Mouse (Mus musculus) limb, embryonic 11.5 days (tissue): Measurements from ENCODE around the gene Dcaf8. TPM values are rescaled to one million over a fixed set of nuclear protein-coding genes. Genes with fewer than 3 reads are reported as not detected.

Source experiments
- ATAC-seq: fragments of 200-750 bp; cut with Nextera tagmentation; 2 replicates; pipeline ENCODE4 v1.8.0; 2017; ENCODE audit warnings: low read depth; ENCODE audit not compliant: insufficient number of reproducible peaks, low FRiP score, low TSS enrichment
- DNase-seq: peaks from one replicate; pipeline ENCODE4 v3.0.0-alpha.2; 2015; ENCODE audit warnings: low spot score
- H3K27ac ChIP-seq: fragments of 300-500 bp; sonication (generic); replicated peaks from 2 replicates; pipeline ENCODE4 v1.5.1; 2014; ENCODE audit warnings: low read depth, mild to moderate bottlenecking, low read length
- H3K27me3 ChIP-seq: fragments of 300-500 bp; sonication (generic); 2 replicates; pipeline ENCODE4 v1.6.1; 2014; ENCODE audit warnings: mild to moderate bottlenecking, low read length, mixed read lengths; ENCODE audit not compliant: control insufficient read depth, insufficient read depth
- H3K36me3 ChIP-seq: fragments of 300-500 bp; sonication (generic); 2 replicates; pipeline ENCODE4 v1.6.1; 2014; ENCODE audit warnings: mild to moderate bottlenecking, low read length, moderate library complexity, mixed read lengths; ENCODE audit not compliant: control insufficient read depth, insufficient read depth
- H3K4me1 ChIP-seq: fragments of 300-500 bp; sonication (generic); 2 replicates; pipeline ENCODE4 v1.6.1; 2014; ENCODE audit warnings: low read length, mixed read lengths; ENCODE audit not compliant: control insufficient read depth, insufficient read depth
- H3K4me2 ChIP-seq: fragments of 300-500 bp; sonication (generic); 2 replicates; pipeline ENCODE4 v1.6.1; 2014; ENCODE audit warnings: low read depth, mild to moderate bottlenecking, moderate library complexity; ENCODE audit not compliant: severe bottlenecking
- H3K4me3 ChIP-seq: fragments of 300-500 bp; sonication (generic); 2 replicates; pipeline ENCODE4 v1.5.1; 2014; ENCODE audit warnings: low read depth, low read length
- H3K9ac ChIP-seq: fragments of 300-500 bp; sonication (generic); 2 replicates; pipeline ENCODE4 v1.6.1; 2014; ENCODE audit warnings: mild to moderate bottlenecking, low read length
- H3K9me3 ChIP-seq: fragments of 300-500 bp; sonication (generic); 2 replicates; pipeline ENCODE4 v1.6.1; 2016; ENCODE audit warnings: low read length; ENCODE audit not compliant: control insufficient read depth
- WGBS: fragments of 180-500 bp; shearing (Covaris S2); extraction: QIAGEN DNeasy Blood & Tissue Kit; methylation state at CpG from one replicate; pipeline ENCODE4 v1.1.7; 2014; 5-methylcytosine and 5-hydroxymethylcytosine counted together
- polyA plus RNA-seq: library from polyadenylated mRNA; unstranded; fragments of >200 nt; fragmentation: Nextera tagmentation; extraction: Ambion mirVana; gene quantifications from 2 replicates; pipeline ENCODE4 v1.2.1, GENCODE M21; 2014

Gene Dcaf8
- polyA plus RNA-seq, 1 experiment from 2014 or later, result 119 TPM

- H3K4me1 ChIP-seq, result peaks cover 39% of the 10 kb centered on the region
- H3K9ac ChIP-seq, result no peak overlapping the region
- no peak for ATAC-seq
These were observed 59.3 kb downstream of the Dcaf8 start for GRCm38 (mm10) chr1:172207111-172207584.

DNA sequence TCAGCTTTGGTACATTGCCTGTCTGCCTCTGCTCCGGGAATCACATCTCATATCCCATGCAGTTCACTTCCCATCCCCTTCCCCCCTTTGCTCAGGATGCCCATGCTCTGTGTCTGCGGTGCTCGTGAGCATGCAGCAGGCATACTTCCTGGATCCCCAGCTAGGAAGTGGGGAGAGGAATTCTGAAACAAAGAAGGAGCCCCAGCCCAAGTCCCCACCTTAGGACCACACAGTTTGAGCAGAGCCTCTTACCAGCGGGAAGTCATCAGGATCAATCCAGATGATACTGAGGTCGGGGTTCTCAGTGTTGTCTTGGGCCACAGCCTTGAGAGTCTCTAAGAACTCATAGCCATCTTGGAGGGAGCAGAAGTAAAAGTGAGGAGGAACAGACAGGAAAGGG is 64.9 kb downstream of the Dcaf8 start:
- DNase-seq, result no peak
- Histone ChIP-seq H3K27ac (no peak overlapping the region), H3K36me3 (no peaks in the 10 kb centered on the region), H3K4me1 (0 out of 2 replicates have a peak, but pooled peaks cover 3% of the 10 kb centered on the region), H3K27me3 (no peaks in the 10 kb centered on the region), H3K9me3 (no peaks in the 10 kb centered on the region), H3K9ac (no peak overlapping the region), H3K4me3 (no peak overlapping the region), H3K4me2 (no peak overlapping the region)
- no peak for ATAC-seq
- WGBS, result 70% methylated on average over 5 of the region's 5 CpGs

More at GRCm38 (mm10) chr1:172207111-172207584, 59.3 kb downstream of the Dcaf8 start:
- no peaks in the 10 kb centered on the region for H3K9me3 ChIP-seq
- WGBS, result 19% methylated on average over 7 of the region's 7 CpGs
- DNase-seq, result no peak
- H3K4me2 ChIP-seq, result peak overlapping the region; percentile 68; the same call in 1 of the 2 replicates
- no peaks in the 10 kb centered on the region for H3K27me3 ChIP-seq
- H3K36me3 ChIP-seq, result no peaks in the 10 kb centered on the region
- H3K27ac ChIP-seq, result no peak overlapping the region
- no peak overlapping the region for H3K4me3 ChIP-seq

GRCm38 (mm10) chr1:172213771-172214170 is 65.9 kb downstream of the Dcaf8 start:
- Histone ChIP-seq H3K27ac (no peak overlapping the region), H3K4me1 (0 out of 2 replicates have a peak, but pooled peaks cover 3% of the 10 kb centered on the region), H3K36me3 (no peaks in the 10 kb centered on the region), H3K4me2 (no peak overlapping the region), H3K27me3 (no peaks in the 10 kb centered on the region), H3K4me3 (no peak overlapping the region), H3K9ac (no peak overlapping the region), H3K9me3 (no peaks in the 10 kb centered on the region)
- ATAC-seq, result no peak
- no peak for DNase-seq
- WGBS, result 84% methylated on average over 4 of the region's 4 CpGs

DNA sequence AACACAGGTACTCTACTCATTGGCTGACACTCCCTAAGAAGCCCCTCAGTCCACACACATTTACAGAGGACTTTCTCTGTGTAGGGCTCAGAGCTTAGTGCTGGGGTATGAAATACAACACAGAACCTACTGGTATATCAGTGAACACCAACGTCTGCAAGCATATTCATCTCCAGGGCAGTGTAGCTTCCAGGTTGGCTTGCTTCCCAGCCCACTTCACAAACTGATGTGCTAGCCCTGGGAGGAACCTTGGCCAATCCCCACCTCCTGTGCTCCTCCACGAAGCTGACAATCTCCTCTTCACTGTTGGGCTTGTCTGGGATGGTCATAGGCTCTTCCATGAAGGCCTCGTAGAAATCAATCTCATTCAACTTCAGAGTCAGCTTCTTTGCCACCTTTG is 66.9 kb downstream of the Dcaf8 start:
- no peak for DNase-seq

GRCm38 (mm10) chr1:172217148-172217547 is 69.3 kb downstream of the Dcaf8 start:
- peaks cover 18% of the 10 kb centered on the region for H3K4me1 ChIP-seq
- no peak overlapping the region for H3K27ac ChIP-seq
- WGBS, result 0% methylated on average over 5 of the region's 5 CpGs
- no peaks in the 10 kb centered on the region for H3K9me3 ChIP-seq
- H3K4me3 ChIP-seq, result no peak overlapping the region
- no peaks in the 10 kb centered on the region for H3K36me3 ChIP-seq
- DNase-seq, result peak; percentile 95
- H3K4me2 ChIP-seq, result no peak overlapping the region; the same call in 1 of the 2 replicates
- peak overlapping the region; percentile 44; the same call in 1 of the 2 replicates for H3K9ac ChIP-seq
- no peaks in the 10 kb centered on the region for H3K27me3 ChIP-seq
- ATAC-seq, result peak; percentile 22; the same call in 1 of the 2 replicates

More for the DNA sequence above, 66.9 kb downstream of the Dcaf8 start:
- Histone ChIP-seq H3K27ac (no peak overlapping the region), H3K9ac (no peak overlapping the region), H3K9me3 (no peaks in the 10 kb centered on the region), H3K4me2 (no peak overlapping the region), H3K27me3 (no peaks in the 10 kb centered on the region), H3K4me3 (no peak overlapping the region), H3K36me3 (no peaks in the 10 kb centered on the region), H3K4me1 (peaks cover 4% of the 10 kb centered on the region; the same call in 1 of the 2 replicates)
- 76% methylated on average over 3 of the region's 3 CpGs for WGBS
- ATAC-seq, result no peak

DNA sequence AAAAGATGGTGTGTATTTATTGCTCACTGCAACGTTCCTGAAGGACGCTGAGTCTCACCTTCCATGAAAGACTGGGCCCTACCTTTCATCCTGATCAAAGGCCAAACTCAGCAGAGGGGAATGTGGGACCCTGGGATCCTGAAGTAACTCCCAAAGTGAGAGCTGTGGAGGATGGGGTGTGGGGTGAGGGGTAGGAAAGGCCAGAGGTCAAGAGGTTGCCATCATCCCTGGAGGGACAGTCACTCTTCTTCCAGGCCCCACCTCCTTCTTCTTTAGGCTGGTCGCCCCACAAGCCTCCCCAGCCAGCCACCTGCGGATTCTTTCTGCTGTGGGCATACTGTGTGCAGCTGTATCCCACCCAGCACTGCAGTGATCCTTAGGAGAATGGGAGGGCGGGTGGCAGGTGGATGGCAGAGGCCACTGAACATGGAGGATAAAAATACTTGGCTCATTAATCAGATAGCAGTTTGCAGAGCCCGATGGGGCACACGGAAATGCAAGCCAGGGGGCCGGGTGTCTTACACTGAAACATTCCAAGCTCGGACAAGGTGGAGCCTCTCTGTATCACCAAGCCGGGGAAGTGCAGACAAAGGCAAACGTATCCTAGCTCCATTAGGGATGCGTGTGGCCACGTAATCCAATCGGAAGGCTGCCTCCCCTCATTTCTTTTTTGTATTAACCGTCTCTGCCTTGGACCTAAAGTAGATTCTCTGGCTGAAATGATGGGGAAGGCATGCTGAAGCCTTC is 70.5 kb downstream of the Dcaf8 start:
- Histone ChIP-seq H3K27me3 (no peaks in the 10 kb centered on the region), H3K4me1 (peaks cover 17% of the 10 kb centered on the region), H3K4me2 (no peak overlapping the region), H3K9me3 (no peaks in the 10 kb centered on the region), H3K27ac (no peak overlapping the region), H3K4me3 (no peak overlapping the region), H3K36me3 (no peaks in the 10 kb centered on the region), H3K9ac (no peak overlapping the region)
- WGBS, result 63% methylated on average over 15 of the region's 15 CpGs
- DNase-seq (no peak), ATAC-seq (no peak)

DNA sequence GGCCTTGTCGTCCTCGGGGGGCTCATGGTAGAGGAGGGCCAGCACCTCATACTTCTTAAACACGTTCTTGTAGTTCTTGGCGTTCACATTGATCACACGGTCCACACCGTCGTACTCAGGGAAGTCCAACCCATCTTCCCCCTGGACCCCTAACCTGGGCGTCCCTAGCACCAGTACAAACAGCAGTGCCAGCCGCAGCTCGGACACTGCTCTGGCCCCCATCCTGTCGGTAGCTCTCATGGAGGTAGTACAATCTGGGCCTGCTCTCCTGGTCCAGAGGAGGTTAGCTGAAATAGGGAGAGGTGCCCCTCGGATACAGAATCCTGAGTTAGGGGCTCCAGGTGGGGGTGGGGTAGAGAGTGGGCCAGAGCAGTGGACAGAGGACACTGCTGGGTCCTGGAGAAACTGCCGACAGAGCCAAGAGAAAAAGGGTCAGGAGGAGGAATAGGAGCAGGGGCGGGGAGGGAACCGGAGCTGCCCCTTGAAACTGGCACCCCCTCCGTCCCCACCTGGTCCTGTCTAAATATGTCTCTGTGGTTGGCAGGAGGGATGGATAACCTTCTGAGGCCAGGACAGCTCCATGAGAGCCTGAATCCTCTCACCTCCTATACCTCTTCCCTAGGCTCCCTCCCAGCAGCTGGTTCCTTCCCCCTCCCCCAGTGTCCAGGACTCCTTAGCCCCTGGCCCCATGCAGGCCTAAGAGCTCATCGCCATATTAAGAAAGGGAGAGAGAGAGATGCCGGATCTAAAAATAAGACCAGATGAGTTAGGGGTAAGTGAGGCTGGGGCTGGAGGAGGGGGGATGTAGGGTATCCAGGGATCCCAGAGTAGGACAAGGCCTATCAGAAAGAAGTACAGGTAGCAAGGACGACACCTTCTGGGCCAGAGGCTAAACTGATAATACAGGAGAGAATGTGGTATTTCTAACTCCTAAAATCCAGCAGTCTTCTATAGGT is 71.8 kb downstream of the Dcaf8 start, which contains the start of gene Casq1:
Casq1 (minus strand) TSS at position 418 of the 956 bp plus-strand sequence.
- no peak for DNase-seq
- Histone ChIP-seq H3K9ac (no peak within 1 kb of the TSS), H3K9me3 (no peaks in the 10 kb centered on the region), H3K27ac (no peak within 1 kb of the TSS), H3K4me1 (peaks cover 17% of the 10 kb centered on the region), H3K36me3 (no peaks in the 10 kb centered on the region), H3K4me3 (no peak within 1 kb of the TSS), H3K4me2 (no peak within 1 kb of the TSS), H3K27me3 (no peaks in the 10 kb centered on the region)
- 83% methylated on average over 19 of the region's 19 CpGs for WGBS
- ATAC-seq, result no peak

- H3K9me3 ChIP-seq, result no peaks in the 10 kb centered on the region
- no peaks in the 10 kb centered on the region for H3K36me3 ChIP-seq
- 58% methylated on average over 10 of the region's 10 CpGs for WGBS
- no peak overlapping the region for H3K4me2 ChIP-seq
- H3K27me3 ChIP-seq, result no peaks in the 10 kb centered on the region
- H3K9ac ChIP-seq, result no peak overlapping the region
- peaks cover 17% of the 10 kb centered on the region for H3K4me1 ChIP-seq
- no peak overlapping the region for H3K4me3 ChIP-seq
- H3K27ac ChIP-seq, result no peak overlapping the region
- no peak for DNase-seq
- no peak for ATAC-seq
These were observed 72.5 kb downstream of the Dcaf8 start for GRCm38 (mm10) chr1:172220414-172220813.
